Mouse (Mus musculus): ENCODE results near the gene Intu. TPM values are rescaled to one million over a fixed set of nuclear protein-coding genes. Genes with fewer than 3 reads are reported as not detected.

Intu gene
- total RNA-seq, 2 experiments from 2014 or later, result 1.6 to 2.5 TPM

DNA sequence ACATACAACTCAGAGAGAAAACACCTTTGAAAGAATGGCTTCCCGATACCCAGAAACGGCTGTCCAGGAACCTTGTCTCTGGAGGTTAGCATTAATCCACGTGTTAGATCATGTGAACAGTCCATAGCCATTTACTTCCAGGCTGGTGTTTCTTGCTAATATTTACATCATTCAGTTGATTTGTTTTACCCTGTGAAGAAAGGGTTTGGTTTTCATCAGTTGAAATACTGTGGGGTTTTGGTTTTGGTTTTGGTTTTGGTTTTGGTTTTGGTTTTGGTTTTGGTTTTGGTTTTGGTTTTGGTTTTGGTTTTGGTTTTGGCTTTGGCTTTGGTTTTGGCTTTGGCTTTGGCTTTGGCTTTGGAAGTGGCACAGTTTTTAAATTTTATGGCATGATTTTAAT, 5.0 kb upstream of the Intu start:
- no peak for ATAC-seq (replicated peaks; ENCODE audit: poor library complexity, severe bottlenecking)

DNA sequence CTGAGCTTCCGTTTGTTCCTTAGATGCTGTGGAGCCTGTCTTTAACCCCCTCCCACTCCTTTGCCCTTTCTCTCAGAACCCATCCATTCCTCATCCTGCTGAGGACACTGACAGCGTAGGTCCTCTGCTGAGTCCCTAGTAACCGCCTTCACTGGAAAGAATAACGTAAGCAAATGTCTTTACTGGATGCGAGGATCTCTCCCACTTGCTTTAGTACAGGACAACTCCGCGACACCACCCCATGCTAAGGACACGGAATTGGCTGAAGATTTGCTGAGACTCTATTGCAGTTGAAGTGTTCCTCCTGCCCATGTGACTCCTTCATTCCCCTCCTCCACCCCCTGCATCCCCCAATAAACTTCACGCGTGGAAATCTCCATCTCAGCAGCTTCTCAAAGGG, 3.9 kb upstream of the Intu start:
- no peak for ATAC-seq (replicated peaks; ENCODE audit: poor library complexity, severe bottlenecking)

DNA sequence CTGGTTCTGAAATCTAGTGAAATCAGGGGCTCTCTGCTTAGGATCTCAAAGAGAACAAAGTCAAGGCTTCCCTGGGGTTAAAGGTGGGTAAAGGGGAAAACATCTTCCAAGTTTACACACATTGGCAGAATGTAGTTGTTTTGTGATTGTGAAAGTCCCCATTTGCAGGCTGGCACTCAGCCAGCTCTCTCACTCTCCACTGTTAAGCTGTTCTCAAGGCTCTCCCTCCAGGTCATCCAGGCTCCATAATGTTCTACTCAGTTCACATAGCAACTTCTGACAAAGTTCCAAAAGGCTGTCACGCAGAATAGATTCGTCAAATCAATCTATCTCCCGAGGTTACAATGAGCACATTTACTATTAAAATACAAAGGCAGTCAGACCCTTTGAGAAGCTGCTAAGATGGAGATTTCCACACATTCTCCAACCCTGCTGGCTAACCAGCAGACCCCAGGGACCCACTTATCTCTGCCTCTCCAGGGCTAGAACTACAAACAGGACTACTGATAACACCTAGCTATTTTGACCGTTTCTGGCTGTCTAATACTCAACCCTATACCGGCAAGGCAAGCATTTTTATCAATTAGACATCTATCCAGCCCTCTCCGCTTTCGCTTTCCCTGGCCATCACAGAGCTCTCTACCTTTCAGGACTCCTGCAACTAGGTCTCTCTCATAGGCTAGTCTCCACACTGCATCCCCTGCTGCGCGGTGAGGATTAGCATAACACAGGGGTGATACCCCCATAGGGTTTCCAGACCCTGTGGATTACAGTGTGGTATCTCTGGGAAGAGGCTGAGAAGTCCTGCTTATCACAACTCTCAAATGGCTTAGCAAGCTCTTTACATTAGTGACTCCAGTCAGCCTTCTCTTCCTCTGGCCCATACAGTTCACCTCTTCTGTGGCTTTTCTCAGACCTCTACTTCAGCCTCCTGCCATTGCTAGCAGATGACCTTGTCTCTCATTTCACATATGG, 2.8 kb upstream of the Intu start:
- ATAC-seq (replicated peaks; ENCODE audit: poor library complexity, severe bottlenecking), result no peak

DNA sequence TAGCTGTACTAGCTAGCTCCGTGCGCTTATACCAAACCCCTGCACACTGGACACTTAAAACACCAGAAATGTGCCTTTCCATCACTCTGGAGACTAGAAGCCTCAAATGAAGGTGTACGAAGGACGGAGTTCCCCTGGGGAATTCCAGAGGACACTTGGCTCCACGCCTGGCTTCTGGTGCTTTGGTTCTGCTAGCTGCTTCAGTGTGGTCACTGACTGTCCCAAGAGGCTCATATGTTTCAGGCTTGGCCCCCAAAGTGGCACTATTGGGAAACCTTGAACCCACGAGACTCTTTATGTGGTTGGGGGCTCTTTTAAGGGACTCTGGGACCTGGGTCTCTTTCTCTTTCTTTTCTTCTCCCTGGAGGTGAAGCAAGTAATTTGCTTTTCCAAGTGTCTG, 2.1 kb upstream of the Intu start:
- ATAC-seq (replicated peaks; ENCODE audit: poor library complexity, severe bottlenecking), result no peak

DNA sequence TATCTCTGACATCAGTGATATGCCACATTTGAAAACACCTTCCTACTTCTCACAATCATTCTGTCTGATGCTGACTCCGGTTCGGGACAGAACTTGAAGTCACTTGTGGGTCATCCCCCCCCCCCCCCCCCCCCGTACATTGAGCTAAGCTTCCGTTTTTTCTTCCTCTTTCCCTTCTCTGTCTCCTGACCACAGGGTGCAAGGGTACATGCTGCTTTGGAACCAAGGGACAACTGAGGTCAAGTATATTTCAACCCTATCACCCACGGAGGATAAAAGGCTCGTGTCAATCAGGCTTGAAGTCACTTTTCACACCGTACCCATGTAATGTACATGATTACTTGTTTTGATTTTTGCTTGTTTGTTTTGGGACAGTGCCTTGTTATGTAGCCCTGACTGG, 241 bp upstream of the Intu start:
- ATAC-seq (replicated peaks; ENCODE audit: poor library complexity, severe bottlenecking), result peak; percentile 71

DNA sequence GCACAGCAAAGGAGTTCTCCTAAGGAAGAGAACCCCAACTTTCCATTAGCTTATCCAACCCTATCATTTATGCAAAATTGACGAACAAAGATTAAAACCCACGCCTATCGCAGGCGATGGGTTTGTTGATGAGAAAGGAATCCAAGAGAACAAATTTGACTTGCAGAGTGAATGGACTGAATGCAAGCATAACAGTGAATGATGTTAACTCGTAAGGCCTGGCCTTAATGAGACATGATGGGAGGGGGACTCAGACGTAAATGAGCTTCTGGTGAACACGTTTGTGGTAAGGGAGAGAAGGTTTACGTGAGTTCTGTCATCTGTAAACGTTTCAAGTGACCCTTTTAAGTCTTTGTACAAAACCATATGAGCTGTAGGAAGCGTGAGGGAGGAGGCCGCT, 1.2 kb downstream of the Intu start:
- no peak for ATAC-seq (replicated peaks; ENCODE audit: poor library complexity, severe bottlenecking)

DNA sequence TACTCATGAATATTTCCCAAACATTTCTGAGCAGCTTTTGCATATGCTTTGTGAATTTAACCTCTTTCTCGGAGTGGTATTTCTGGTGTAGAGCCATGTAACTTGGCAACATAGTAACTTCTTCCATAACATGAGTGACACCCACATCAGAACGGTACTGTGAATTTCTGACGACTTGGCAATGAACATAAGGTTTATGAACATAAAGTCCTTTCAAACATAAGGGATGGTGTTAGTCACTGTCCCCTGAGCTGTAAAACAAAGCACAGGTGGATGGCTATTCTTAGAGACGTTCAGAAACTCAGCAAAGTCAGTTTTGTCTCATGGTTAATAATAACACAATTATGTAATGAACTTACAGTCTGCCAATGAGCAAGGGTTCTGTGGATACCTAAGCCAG, 3.1 kb downstream of the Intu start:
- ATAC-seq (replicated peaks; ENCODE audit: poor library complexity, severe bottlenecking), result no peak

DNA sequence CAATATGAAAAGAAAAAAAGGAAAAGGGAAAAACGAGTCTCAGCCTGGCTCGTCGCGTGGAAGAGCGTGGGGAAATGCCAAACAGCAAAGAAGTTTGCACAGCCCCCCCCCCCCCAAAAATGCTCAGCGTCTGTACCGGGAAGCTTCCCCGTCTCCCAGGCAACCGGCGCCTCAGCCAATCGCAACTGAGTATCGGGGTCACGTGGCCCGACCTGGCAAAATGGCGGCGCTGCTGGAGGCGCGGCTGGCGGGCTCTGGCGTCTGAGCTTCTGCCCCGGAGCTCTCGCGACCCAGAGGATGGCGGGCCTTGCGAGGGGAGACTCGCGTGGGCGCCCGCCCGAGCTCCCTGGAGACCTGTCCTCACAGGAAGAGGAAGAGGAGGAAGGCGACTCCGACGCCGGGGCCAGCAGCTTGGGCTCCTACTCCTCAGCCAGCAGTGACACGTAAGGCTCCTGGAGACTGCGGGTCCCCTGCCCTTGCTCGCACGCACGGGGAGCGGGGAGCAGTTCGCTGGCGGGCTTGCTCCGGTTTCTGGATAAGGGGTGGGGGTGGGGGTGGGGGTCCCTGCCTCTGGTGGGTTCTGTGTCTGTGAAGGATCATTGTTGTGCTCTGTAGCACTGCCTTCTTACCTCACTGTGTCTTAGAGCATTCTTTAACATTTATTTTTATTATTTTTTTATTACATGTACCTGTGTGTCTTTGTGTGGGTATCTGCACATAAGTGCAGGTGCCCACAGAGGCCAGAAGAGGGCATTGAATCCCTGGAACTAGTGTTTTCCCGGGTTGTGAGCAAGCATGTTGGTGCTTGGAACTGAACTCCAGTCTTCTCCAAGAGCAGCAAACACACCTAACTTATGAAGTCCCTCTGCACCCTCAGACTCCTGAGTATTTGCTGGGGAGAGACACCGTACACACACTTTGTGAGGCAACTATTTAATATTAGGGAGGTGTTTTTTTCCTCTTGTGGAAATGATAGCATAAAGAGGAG, 9.8 kb downstream of the Intu start:
- peak; percentile 98 for ATAC-seq (replicated peaks; ENCODE audit: poor library complexity, severe bottlenecking)

DNA sequence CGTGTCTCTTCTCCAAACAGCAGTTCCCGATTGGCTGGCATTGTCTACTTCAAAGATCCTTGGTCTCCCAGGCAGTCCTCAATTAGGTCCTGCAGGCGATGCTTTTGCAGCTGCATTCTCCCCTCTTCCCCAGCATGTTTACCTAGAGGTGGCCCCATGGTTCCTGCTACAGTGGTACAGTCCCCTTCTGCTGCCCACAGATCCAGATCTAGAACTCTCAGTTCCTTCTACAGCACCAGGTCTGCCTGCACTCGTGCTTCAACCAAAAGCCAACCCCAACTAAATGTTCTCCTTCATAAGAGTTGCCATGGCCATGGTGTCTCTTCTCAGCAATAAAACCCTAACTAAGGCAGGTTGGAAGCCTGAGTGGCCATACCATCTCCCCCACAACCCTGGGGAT, 15.5 kb downstream of the Intu start:
- ATAC-seq (replicated peaks; ENCODE audit: poor library complexity, severe bottlenecking), result no peak

DNA sequence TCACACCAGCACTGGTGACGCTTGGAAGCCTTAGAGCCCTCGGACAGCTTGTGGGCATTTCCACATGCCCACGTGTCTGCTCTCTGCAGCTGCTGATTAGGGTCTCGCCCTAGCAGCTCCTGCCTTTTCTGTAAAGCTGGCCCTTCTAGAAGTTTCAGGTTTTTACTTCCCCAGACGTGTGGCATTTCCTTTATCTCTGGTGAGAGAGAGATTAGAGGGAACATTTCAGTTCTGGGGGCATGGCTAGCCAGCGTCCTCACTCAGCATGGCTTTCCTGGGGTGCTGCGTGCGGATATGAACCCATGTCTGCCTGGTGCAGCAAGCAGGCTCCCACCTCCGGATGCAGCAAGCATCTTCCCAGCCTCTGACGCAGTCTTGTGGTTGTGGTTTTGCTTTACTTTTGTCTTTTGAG, 121.9 kb downstream of the Intu start:
- ATAC-seq (replicated peaks; ENCODE audit: poor library complexity, severe bottlenecking), result peak; percentile 87

DNA sequence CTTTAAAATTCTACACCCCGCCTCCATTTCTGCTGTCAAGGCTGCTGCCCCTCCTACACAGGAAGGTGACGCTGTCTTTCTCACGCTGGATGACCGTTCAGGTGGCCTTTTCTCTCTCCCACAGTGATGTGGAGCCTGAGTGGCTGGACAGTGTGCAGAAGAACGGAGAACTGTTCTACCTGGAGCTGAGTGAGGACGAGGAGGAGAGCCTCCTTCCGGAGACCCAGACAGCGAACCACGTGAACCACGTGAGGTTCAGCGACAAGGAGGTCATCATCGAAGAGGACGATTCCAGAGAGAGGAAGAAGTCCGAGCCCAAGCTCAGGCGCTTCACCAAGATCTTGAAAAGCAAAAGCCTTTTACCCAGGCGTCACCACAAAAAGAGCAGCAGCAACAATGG, 122.5 kb downstream of the Intu start:
- ATAC-seq (replicated peaks; ENCODE audit: poor library complexity, severe bottlenecking), result no peak

DNA sequence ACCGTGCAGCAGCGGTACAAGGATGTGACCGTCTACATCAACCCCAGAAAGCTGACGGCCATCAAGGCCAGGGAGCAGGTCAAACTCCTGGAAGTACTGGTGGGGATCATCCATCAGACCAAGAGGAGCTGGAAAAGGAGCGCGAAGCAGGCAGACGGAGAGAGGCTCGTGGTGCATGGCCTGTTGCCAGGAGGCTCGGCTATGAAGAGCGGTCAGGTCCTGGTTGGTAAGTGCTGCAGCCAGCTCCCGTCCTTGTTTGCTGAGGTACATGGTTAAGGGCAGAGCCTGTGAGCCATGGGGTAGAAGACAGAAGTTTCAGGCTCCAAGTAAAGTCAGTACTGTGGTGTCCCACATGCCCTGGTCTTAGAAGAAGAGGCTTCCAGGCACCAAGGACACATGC, 122.9 kb downstream of the Intu start:
- no peak for ATAC-seq (replicated peaks; ENCODE audit: poor library complexity, severe bottlenecking)

DNA sequence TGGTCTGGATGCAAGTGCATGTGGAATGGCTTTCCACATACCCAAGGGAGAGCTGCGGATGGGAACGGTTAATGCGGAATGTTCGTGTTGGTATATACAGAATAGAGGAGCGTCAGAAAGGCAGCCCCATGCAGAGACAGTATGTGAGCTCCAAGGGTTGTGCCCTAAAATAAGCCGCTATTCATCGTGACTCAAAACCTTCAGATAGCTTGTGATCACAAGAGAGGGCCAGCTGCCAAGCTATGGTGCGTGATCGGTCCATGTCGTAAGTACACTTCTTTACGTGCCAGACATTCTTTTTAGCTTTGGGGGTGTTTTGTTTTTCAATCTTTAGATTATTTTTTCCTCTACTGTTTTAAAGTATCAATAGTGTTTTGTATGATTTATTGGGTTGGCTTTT, 124.5 kb downstream of the Intu start:
- no peak for ATAC-seq (replicated peaks; ENCODE audit: poor library complexity, severe bottlenecking)

DNA sequence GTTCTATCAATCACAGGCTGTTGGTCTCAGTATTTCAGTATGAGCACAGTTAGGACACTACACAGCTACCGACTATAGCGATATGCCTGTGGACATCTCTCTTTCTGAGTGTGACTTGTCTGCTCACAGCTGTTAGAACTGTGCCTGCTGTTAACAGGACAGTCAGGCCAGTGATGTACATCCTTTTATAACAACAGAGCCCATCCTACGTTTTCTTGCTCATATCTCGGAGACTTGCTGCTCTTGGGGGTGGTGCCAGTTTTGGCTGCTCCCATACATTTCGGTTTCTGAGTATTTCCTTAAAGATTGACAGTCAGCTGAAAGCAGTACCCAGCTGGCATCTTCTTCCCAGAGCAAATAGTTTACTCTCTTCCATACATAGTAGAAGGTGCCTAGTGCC, 125.3 kb downstream of the Intu start:
- no peak for ATAC-seq (replicated peaks; ENCODE audit: poor library complexity, severe bottlenecking)

DNA sequence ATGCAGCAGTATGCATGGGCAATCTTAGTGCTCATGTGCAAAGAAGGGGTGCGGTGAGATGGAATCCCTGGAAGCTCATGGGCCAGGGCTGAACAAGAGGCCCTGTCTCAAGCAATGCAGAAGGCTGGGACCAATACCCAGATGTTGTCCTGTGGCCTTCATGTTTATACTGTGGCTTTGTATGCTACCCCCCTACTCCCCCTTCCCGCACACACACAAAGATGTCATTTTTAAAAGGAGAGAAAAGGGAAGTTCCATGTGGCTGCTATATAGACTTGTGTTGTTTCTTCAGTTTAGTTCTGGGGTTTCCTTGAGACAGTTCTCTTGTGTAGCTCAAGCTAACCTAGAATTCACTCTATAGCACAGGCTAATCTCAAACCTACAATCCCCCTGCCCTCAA, 129.1 kb downstream of the Intu start:
- peak; percentile 37 for ATAC-seq (replicated peaks; ENCODE audit: poor library complexity, severe bottlenecking)

DNA sequence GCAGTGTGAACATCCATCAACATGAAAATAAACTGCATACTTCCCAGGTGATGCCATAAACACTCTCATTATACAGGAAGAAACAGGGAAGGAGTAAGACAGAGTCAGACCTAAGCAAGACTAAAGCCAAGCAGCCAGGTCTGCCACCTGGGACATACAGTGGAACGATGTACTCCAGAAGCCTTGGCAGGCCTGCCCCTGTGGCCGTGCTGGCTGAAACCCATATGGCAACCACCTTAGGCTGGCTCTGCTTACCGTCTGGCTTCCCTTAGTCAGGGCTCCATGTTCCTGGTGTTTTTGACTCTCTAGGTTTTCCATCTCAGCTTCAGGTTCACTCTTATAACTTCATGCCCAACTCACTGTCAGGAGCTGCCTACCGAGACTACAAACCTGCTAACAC, 135.0 kb downstream of the Intu start:
- no peak for ATAC-seq (replicated peaks; ENCODE audit: poor library complexity, severe bottlenecking)

DNA sequence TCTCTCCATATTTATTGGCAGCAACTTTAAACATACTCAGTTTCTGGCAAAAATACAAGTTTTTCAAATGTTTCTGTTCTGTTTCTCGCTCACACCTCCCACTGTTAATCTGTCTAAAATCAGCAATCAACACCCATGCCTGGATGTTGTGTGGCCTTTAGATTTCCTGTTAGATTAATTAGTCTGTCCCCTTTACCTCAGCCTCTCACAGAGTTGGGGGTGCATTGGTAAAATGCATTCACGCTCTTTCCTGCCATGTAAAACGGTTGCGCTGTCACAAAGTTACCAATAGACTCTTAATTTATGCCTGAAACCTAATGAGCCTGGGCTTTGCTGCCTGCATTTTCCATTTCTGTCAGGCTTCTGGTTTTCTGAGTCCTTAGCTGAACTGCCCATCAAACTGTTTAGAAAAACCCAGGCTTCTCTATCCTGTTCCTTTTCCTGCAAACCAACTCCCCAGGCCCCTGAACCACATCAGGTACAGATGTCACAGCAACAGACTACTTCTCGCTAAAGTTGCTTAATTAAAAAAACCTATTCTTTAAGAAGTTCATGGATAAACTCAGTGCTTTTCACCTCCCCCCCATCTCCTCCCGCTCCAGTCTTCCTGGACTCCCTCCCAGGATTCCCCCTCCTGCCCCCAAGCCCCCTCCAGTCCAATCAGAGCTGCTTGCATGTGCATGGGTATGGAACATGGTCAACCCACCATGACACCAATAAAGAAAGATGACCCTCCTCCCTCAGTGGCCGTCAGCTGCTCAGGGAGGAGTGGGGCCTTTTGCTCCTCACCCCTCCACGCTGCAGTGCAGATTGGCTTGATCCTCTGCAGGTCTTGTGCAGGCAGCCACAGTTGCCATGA, 136.0 kb downstream of the Intu start:
- ATAC-seq (replicated peaks; ENCODE audit: poor library complexity, severe bottlenecking), result no peak

DNA sequence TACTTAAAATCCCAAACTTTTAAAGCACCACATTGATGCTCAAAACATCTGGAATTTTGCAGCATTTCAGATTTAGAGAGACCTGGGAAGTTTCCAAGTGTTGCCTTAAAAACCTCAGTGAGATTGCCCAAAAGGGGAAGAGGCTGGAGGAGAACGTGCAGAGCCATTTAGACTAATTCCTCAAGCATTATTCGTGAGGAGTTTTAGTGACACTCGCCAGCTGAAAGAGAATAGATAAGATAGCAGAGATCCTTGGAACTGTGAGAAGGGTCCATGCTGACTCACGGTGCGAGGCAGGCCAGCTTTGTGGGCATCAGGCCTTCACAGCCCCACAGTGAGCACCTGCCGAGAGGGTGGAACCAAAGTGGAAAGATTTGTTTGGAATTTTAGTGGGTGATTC, 137.8 kb downstream of the Intu start:
- ATAC-seq (replicated peaks; ENCODE audit: poor library complexity, severe bottlenecking), result no peak

DNA sequence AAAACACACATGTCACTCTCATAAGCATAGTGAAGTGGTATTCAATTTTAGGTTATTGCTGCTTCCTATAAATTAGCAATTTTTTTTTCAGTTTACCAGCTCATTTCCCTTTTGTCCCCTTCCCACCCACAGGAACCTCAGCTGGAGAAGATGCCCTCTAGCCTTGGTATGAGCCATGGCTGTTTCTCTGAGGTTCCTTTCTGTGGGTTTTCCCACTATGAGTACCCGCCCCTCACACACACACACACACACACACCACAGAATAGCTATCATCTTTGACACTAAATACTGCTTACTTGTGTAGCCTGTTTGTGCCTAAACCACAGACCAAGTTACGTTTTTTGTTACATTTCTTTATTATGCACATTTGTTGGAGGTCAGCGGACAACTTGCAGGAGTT, 138.3 kb downstream of the Intu start:
- peak; percentile 47; the same call in 1 of the 2 replicates for ATAC-seq (replicated peaks; ENCODE audit: poor library complexity, severe bottlenecking)

DNA sequence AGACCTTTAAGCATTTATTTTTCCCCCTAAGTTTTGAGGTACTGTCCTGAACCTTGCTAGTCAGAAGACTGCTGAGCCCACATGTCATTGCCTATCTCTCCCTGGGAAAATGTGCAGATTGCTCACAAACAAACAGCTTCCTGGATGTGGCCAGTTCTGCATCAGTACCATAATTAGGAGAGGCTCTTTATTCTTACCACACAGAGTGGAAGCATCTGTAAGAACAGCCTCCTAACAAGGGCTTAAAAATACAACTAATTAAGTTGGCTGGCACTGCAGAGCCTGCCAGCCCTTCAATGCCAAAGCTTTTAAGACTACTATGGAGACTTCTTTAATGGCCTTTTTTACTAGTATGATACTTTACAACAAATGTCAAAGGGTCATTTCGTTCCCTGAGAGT, 142.4 kb downstream of the Intu start:
- no peak for ATAC-seq (replicated peaks; ENCODE audit: poor library complexity, severe bottlenecking)

Measured in granulocyte monocyte progenitor cell, adult 5-6 weeks (primary cell).